Mouse (Mus musculus): Measurements from ENCODE around the gene Mypn.

Gene Mypn

DNA sequence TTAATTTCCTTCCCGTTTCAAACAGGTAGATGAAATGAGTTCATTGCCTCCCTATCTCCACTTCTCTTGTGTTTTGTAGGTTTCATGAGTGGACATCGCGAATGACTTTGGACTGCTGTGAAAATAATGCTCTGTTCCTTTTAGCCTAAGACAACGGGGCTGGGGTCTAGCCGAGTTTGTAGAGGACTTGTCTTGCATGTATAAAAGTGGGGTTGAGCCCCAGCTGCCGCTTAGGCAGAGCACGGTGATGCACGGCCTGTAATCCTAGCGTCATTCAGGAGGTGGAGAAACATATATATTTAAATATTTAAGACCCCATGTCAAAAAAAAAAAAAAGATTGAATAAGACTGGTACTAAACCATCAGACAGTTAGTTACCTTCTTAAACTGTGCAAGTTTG, 103.1 kb downstream of the Mypn start:
- no peak for DNase-seq (ENCODE audit: low spot score in 2 of 2)

DNA sequence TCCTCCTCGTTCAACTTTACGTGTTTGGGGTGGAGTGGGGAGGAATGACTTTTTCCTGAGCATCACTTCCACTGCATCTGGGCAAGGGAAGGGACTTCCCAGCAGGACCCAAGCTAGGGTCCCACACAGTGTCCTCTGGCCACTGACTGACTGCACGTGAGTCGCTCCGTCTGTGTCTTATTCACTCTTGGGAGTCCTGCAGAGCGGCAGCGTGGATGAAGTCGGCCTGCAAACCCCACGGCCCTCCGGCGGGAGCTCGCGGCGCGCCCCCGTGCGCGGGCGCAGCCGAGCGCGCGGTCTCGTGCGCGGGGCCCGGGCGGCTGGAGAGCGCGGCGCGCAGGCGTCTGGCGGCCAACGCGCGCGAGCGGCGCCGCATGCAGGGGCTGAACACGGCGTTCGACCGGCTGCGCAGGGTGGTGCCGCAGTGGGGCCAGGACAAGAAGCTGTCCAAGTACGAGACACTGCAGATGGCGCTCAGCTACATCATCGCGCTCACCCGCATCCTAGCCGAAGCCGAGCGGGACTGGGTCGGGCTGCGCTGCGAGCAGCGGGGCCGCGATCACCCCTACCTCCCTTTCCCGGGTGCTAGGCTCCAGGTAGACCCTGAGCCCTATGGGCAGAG, 103.7 kb downstream of the Mypn start:
- DNase-seq (ENCODE audit: low spot score in 2 of 2) = peak in 1 of 2 experiments; percentile 14

DNA sequence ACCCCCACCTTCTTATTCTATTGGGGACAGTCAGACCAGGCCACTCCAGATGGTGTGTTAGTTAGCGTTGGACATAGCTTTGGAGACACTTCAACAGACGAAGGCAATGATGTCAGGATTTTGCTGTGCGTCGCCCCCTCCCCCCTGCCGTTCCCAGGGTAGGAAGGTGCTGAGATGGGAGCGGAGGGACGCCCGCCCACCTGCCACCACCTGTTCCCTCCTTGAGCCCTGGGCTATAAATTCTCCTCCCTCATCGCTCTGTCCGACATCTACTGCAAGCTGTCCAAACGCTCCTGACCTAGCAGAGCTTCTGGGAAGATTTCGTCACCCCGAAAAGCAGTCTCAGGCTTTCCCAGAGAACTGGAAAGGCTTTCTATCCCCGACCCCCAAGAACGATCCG, 104.2 kb downstream of the Mypn start, which contains the start of gene Atoh7:
Gene Atoh7 (plus strand): TSS at position 131 of the 400 bp plus-strand sequence.
- DNase-seq (ENCODE audit: low spot score in 2 of 2) = no peak

- no peak for DNase-seq (ENCODE audit: low spot score in 2 of 2)
Measured at GRCm38 (mm10) chr10:63098191-63098590, 105.6 kb downstream of the Mypn start.

- no peak for DNase-seq (ENCODE audit: low spot score in 2 of 2)
Measured at GRCm38 (mm10) chr10:63096757-63097156, 107.0 kb downstream of the Mypn start.

DNA sequence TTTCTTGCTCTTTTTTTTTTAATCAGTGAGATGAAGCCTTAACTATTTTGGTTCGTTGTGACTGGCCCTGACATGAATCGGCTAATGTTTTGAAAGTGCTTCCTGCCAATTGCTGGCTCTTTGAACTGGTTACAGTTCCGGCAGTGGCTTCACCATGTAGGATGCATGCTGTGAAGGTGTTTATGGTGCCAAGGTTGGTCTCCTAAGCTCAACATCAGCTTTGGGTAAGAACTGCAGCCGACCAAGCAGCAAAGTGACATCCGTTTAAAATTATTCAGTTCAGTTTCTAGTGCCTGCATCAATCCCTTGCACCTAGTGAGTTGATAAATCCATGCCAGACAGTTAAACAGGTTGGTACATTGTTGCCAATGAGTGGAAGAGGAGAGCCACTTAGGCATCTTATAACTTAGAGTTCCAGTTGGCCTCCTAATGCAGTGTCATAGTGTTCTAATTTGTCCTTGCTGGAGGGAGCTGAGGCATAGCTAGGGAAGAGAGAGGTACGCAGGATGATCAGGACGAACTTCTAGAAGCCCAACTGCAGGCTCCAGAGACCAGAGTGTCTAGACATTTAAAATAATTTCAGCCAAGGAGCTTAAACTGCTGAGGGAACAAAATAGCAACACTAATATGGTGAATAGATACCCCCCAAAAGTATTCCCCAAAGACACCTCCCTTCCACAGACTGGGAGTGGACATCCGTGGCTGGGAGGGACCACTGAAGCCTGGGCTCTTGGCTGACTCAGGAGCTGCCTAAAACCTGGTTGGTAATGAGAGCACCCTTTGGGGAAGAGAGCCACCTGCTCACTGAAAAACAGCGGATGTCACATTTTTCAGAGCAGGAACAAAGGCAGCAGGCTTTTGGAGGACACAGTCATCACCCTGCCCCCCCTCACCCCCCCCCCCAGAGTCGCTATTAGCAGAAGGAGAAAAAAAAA, 110.9 kb downstream of the Mypn start:
- DNase-seq (ENCODE audit: low spot score in 2 of 2) = no peak

DNA sequence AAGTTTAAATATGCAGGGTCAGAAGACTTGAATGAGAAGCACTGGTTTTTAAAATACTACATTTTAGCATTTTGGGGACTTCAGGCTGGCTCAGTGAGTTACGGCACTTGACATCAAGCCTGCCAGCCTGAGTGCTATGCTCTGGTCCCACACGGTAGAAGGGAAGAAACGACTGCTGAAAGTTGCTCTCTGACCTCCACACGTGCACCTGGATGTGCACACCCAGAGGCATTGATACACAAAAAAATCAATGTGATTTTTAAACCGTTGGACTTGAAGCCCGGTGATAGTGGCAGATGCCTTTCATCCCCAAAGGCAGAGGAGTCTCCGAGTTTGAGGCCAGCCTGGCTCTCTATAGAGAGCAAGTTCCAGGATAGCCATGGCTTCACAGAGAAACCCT, 111.8 kb downstream of the Mypn start:
- no peak for DNase-seq (ENCODE audit: low spot score in 2 of 2)

- no peak for DNase-seq (ENCODE audit: low spot score in 2 of 2)
Measured at GRCm38 (mm10) chr10:63089758-63090571, 113.8 kb downstream of the Mypn start.

GRCm38 (mm10) chr10:63089103-63089757, 114.5 kb downstream of the Mypn start:
- no peak for DNase-seq (ENCODE audit: low spot score in 2 of 2)

GRCm38 (mm10) chr10:63086304-63086703, 117.4 kb downstream of the Mypn start:
- DNase-seq (ENCODE audit: low spot score in 2 of 2) = no peak

- peak; percentile 61 for DNase-seq (ENCODE audit: low spot score in 2 of 2)
Measured at GRCm38 (mm10) chr10:63065988-63066387, 137.8 kb downstream of the Mypn start.

Data from urinary bladder, adult 18-20 months (tissue).